Mouse (Mus musculus): ENCODE results near the gene Atp1b4.
"Not testable (repeated sequence)": the region's sequence is repeated elsewhere in the genome, so short reads cannot be mapped to it uniquely, and the experiment has no call there.

Gene Atp1b4

GRCm38 (mm10) chrX:38315884-38316283, at the start of gene Atp1b4:
Atp1b4 (plus strand) TSS chrX:38316184.
- no peak for DNase-seq (ENCODE audit: low spot score in 2 of 2)

- DNase-seq (ENCODE audit: low spot score in 2 of 2) = no peak
These were observed 7.4 kb upstream of the Atp1b4 start for GRCm38 (mm10) chrX:38308597-38308996.

GRCm38 (mm10) chrX:38311054-38311453, 4.9 kb upstream of the Atp1b4 start:
- no peak for DNase-seq (ENCODE audit: low spot score in 2 of 2)

DNA sequence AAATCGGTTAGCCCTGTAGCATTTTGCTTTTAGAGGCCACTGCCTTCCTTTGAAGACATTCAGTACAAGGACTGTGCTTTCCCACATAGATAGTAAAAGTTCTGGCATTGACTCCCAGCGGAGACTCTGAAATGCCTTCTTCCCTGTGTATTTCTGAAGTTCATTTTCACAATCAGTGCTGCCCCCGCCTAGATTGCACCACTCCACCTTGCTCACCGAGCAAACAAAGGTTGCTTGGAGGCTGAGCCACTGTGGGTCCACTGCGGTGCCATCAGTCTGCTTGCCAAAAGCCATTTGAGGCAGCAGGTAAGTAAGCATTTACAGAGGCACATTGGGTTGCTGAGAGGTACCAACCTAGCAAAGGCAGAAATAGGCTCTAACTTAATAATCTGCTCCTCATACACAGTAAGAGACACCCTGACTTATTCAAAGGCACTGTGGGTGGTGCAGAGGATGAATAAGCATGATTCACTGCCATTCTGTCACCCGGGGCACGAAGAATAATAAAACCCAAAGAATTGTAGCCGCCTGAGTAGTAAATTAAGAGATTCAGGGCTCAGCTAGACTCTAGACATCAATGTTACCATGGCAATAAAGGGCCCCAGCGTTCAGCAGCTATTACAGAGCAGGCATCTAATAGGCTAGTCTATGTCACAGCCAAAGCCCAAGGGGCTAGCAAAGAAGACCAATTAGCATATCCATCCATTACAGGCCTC, 2.9 kb upstream of the Atp1b4 start:
- DNase-seq (ENCODE audit: low spot score in 2 of 2) = no peak

DNA sequence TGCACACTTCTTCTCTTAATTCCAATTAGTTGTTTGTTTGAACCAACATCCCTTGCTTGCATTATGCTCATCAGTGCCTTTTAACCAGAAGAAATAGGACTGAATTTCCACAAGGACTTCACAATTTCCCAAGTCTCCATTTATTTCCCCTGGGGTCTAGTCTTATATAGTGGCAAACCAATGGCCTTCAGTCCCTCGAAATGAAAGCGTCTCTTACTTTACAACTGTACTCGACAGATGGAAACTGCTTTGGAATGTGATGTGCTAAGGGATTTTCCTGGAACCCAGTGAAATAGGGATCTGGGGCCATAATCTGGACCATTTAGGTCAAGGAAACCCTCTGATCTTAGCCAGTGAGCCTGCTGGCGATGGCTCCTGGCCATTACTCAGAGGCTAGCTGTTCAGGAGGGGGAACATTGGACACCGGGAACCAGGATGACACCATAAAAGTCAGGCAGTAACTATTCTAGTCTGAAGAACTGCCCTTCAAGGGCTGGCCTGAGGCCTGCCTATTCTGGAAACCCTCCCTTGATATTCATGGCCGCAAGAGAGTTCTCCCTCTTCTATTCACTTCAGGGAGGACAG, 2.3 kb upstream of the Atp1b4 start:
- no peak for DNase-seq (ENCODE audit: low spot score in 2 of 2)

DNA sequence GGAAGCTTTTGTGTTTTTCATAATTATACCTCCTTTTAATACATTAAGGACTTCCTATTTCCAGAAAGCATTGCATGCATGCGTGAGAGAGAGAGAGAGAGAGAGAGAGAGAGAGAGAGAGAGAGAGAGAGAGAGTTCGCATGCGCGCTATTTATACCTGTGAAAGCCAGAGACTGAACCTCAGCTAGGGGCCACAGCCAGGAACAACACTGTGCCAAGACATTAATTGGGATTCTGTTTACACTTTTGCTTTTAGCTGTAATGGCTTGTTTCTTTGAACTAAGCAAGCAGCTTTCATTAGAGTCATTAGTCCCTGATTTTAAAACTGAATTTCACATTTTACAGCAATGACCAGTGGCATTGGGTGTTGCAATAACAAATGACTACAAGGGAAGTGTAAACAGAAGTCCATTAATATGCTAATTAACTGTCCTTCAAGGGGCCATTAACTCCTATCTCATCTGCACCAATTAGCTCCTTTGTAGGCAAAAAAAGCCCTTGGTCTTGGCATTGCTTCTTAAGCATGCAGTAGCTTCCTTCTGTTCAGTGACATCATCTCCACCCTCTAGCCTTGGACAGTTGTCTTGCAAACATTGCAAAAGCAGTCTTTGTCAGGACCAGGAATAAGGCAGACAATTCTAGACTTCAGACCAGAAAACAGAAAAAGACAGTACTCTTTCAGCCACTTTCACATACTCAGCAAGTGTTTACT, 14.9 kb downstream of the Atp1b4 start:
- DNase-seq (ENCODE audit: low spot score in 2 of 2) = no peak

- DNase-seq (ENCODE audit: low spot score in 2 of 2) = peak in 1 of 2 experiments; percentile 16
These were observed 18.6 kb downstream of the Atp1b4 start for GRCm38 (mm10) chrX:38334329-38335279.

GRCm38 (mm10) chrX:38362016-38362415, 46.0 kb downstream of the Atp1b4 start:
- no peak for DNase-seq (ENCODE audit: low spot score in 2 of 2)

- not testable (repeated sequence) for DNase-seq (ENCODE audit: low spot score in 2 of 2)
These were observed 48.6 kb downstream of the Atp1b4 start for GRCm38 (mm10) chrX:38364621-38365020.

DNA sequence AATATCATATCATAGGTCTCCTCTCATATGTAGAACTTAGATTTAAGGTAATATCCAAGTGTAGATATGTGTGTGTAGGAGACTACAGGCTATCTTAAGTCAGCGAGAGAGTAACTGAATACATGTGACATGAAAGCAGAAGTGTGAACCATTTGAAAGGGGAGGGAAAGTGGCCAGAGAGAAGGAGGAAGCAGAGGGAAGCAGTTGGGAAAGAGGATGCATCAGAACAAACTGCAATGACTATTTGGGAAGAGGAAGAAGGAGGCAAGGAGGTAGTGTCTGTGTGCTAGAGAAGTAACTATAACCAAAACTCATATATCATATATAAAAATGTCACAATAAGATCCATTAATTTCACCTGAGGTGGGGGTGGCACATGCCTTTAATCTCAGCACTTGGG, 57.2 kb downstream of the Atp1b4 start:
- not testable (repeated sequence) for DNase-seq (ENCODE audit: low spot score in 2 of 2)
